Mouse (Mus musculus): ENCODE measurements at regions not wholly inside any gene's neighbourhood (a gene's known extent, or its start where the extent isn't known, plus 50 kb on each side); places are given as distances from the start of the nearest gene placed in this dataset.

DNA sequence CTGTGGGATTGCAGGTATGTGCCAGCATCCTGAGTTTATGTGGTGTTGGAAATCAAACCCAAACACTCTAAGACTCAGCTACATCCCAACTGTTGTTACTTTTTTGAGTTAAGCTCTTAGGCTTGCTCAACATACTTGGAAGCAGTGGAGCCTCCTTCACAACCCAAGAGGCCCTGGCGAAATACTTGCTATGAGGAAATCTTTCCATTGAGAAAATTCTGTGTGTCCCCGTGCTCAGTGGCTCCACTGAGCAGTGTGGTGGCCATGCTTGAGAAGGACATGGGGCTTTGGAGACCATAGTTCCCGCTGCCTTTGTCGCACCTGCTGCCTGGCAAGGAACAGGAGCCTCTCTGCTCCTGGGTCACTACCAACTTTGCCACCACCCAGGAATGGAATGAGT, 89.9 kb upstream of the Ccnd1 start:
- no peak overlapping the region for H3K4me3 ChIP-seq (replicated peaks)
- ATAC-seq: no peak
- H3K4me1 ChIP-seq (replicated peaks): peaks cover 22% of the 10 kb centered on the region
- no peak overlapping the region for H3K4me2 ChIP-seq (replicated peaks)
- H3K9ac ChIP-seq: no peak overlapping the region
- H3K9me3 ChIP-seq: no peaks in the 10 kb centered on the region
- 86% methylated on average over 4 of the region's 4 CpGs for WGBS
- H3K36me3 ChIP-seq: no peaks in the 10 kb centered on the region
- no peaks in the 10 kb centered on the region for H3K27me3 ChIP-seq (replicated peaks)
- no peak overlapping the region for H3K27ac ChIP-seq

DNA sequence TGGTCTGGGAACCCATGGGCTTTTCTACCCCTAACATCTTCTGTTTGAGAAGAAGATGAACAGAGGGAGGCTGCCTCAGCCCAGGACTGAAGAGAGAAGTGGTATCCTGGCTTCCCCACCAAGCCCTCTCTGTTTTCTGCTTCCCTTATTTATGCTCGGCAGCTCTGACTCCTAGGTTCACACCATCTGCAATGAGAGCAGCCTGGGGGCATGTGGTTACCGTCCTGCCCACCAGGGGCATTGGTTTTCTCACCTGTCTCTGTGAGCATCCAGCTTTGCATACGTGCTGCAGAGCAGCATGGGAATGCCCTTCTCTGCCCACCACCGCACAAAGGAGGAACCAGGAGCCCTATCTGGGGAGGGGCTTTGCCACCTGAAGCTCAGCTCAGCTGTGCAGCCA, 89.4 kb upstream of the Ccnd1 start:
- peaks cover 21% of the 10 kb centered on the region for H3K4me1 ChIP-seq (replicated peaks)
- H3K9me3 ChIP-seq: no peaks in the 10 kb centered on the region
- H3K4me3 ChIP-seq (replicated peaks): no peak overlapping the region
- no peak overlapping the region for H3K9ac ChIP-seq
- H3K36me3 ChIP-seq: no peaks in the 10 kb centered on the region
- H3K27me3 ChIP-seq (replicated peaks): no peaks in the 10 kb centered on the region
- no peak for ATAC-seq
- no peak overlapping the region for H3K4me2 ChIP-seq (replicated peaks)
- WGBS: 35% methylated on average over 4 of the region's 4 CpGs
- no peak overlapping the region for H3K27ac ChIP-seq

DNA sequence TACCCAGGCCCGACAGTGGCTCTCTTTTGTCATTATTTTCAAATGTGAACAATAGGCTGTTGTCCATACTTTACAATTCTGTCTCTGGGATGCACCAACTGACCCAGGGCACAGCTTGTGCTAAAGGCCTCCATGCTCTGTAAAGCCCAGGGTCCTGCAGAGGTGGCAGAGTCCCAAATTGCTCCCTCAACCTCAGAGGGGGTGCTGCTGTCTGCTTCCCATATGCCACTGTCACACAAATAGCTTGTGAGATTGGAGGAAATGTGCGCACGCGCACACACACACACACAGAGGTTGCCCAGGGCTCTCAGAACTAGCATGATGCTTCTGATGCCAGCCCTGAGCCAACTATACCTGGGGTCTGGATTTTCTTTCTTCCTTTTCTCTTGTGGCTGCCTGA, 87.3 kb upstream of the Ccnd1 start:
- 87% methylated on average over 4 of the region's 4 CpGs for WGBS
- Histone ChIP-seq H3K4me2 (replicated peaks) (no peak overlapping the region), H3K9me3 (no peaks in the 10 kb centered on the region), H3K4me1 (replicated peaks) (peaks cover 21% of the 10 kb centered on the region), H3K36me3 (no peaks in the 10 kb centered on the region), H3K27ac (no peak overlapping the region), H3K9ac (no peak overlapping the region), H3K4me3 (replicated peaks) (no peak overlapping the region), H3K27me3 (replicated peaks) (no peaks in the 10 kb centered on the region)
- no peak for ATAC-seq

DNA sequence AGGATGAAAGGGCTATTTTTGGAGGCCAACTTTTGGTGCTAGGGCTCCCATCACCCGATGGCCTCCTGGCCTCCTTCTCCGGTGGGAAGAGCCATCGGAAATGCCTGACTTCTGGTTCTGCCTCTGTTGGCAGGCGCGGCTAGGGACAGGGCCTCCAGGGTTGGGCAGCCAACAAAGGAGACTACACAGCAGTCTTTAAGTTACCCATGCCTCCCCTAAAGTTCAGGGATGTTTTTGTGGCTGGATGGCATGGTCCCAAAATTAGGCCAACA, 86.2 kb upstream of the Ccnd1 start:
- H3K36me3 ChIP-seq: no peaks in the 10 kb centered on the region
- no peaks in the 10 kb centered on the region for H3K27me3 ChIP-seq (replicated peaks)
- peak overlapping the region; percentile 28; the same call in 1 of the 2 replicates for H3K27ac ChIP-seq
- no peak for ATAC-seq
- no peak overlapping the region for H3K9ac ChIP-seq
- no peaks in the 10 kb centered on the region for H3K9me3 ChIP-seq
- H3K4me2 ChIP-seq (replicated peaks): no peak overlapping the region
- 84% methylated on average over 5 of the region's 5 CpGs for WGBS
- H3K4me1 ChIP-seq (replicated peaks): peaks cover 17% of the 10 kb centered on the region
- no peak overlapping the region for H3K4me3 ChIP-seq (replicated peaks)

DNA sequence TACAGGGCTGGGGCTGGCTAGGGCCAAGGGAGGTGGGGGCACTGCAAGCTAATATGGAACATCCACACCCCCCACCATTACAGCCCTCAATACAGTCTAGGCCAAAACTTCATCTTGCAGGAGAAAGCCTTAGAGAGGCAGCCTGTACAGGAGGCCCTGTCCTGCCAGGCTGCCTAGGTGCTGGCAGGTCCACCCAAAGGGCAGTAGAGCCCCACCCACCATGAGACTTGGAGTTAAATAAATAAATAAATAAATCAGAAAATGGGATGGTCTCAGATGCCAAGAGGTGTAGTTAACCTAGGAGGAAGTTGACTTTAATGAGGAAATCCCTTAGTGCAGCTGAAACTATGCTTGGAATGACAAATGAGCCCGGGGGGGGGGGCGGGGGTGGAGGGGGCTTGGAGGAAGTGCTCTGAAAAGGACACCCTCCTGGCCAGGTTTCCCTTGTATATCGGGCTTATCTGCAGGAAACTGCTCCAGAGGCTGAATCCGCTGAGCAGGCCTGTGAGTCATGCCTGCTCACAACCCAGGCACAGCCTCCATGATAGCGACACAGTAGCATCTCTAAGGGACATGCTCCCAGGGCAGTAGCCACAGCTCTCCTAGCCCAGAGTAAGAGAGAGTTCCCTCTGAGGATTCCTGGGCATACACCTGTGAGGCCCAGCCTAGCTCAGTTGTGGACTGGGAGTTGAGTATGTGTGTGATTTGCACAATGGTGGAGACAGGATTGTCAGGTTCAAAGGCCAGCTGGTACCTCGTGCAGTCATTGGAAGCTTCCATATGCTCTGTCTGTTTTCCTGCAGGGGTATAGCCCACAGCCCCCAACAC, 85.7 kb upstream of the Ccnd1 start:
- H3K9ac ChIP-seq: no peak overlapping the region

DNA sequence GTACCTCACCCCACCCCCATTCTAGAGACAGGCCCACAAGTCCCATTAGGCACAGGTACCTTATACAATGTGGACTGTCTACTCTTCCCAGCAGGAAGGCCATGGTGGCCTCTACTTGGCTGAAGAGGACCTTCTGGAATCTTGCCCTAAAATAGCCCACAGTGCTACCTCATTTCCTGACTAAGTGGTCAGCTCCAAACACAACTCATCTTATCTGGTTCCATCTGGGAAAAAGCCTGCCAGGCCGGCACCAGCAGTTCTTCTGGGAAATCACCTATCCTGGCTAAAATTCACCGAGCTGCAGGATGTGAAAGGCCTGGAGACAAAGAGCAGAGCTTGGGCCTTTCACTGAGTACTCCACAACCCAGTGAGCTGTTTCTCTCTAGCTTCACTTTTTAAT, 84.9 kb upstream of the Ccnd1 start:
- Histone ChIP-seq H3K4me3 (replicated peaks) (no peak overlapping the region), H3K36me3 (no peaks in the 10 kb centered on the region), H3K4me2 (replicated peaks) (no peak overlapping the region), H3K9ac (no peak overlapping the region), H3K4me1 (replicated peaks) (peaks cover 12% of the 10 kb centered on the region), H3K27me3 (replicated peaks) (no peaks in the 10 kb centered on the region), H3K27ac (no peak overlapping the region), H3K9me3 (no peaks in the 10 kb centered on the region)
- 74% methylated on average over 2 of the region's 2 CpGs for WGBS
- no peak for ATAC-seq

More for the DNA sequence above, 85.7 kb upstream of the Ccnd1 start:
- 19% methylated on average over 6 of the region's 6 CpGs for WGBS
- Histone ChIP-seq H3K27me3 (replicated peaks) (no peaks in the 10 kb centered on the region), H3K9me3 (no peaks in the 10 kb centered on the region), H3K4me3 (replicated peaks) (no peak overlapping the region), H3K36me3 (no peaks in the 10 kb centered on the region), H3K4me1 (replicated peaks) (peaks cover 13% of the 10 kb centered on the region), H3K4me2 (replicated peaks) (no peak overlapping the region), H3K27ac (peak overlapping the region; percentile 28; the same call in 1 of the 2 replicates)
- peak; percentile 76 for ATAC-seq

DNA sequence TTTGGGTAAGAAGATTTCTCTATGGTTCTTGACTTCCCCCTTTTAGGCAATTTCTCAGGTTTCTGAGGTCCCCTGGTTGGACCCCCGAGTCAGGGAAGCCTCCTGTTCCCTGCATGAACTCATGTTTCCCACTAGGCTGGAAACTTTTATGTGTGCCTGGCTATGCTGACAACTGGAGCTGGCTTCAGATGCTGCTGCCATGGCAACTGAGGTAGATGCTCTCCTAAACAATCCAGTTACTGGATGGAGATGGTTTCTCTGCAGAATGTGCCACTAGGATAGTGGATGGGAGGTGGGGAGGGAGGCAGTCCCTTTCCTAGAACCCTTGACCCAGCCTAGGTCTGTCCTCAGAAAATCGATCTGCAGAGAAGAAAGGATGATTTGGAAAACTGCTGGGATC, 79.4 kb upstream of the Ccnd1 start:
- WGBS: 61% methylated on average over 2 of the region's 2 CpGs

DNA sequence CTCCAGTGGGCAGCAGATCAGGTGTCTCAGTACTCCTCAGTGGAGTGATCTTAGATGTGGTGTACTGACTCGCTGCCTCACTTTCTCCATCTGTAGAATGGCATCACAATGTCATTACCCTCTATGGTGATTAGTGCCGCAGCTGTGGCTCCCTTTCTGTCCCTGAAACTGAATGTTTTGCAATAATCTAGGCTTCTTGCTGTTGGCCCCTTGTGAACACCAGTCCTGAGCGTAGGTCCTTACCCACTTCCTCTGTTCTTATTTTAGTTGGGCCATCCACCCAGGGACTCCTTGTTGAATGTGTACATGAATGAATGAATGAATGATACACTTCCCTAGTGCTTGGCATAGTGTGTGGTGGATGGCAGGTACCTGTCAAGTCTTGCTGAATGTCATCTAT, 78.4 kb upstream of the Ccnd1 start:
- no peak overlapping the region for H3K27ac ChIP-seq
- no peaks in the 10 kb centered on the region for H3K27me3 ChIP-seq (replicated peaks)
- no peaks in the 10 kb centered on the region for H3K9me3 ChIP-seq
- H3K4me3 ChIP-seq (replicated peaks): no peak overlapping the region
- H3K4me2 ChIP-seq (replicated peaks): no peak overlapping the region
- WGBS: 87% methylated on average over 3 of the region's 3 CpGs
- H3K9ac ChIP-seq: no peak overlapping the region
- no peaks in the 10 kb centered on the region for H3K4me1 ChIP-seq (replicated peaks)
- H3K36me3 ChIP-seq: no peaks in the 10 kb centered on the region
- ATAC-seq: no peak

More for the DNA sequence above, 79.4 kb upstream of the Ccnd1 start:
- no peak overlapping the region for H3K27ac ChIP-seq
- no peak overlapping the region for H3K4me2 ChIP-seq (replicated peaks)
- no peak overlapping the region for H3K4me3 ChIP-seq (replicated peaks)
- no peak overlapping the region for H3K9ac ChIP-seq
- ATAC-seq: no peak
- H3K36me3 ChIP-seq: no peaks in the 10 kb centered on the region
- H3K4me1 ChIP-seq (replicated peaks): no peaks in the 10 kb centered on the region
- no peaks in the 10 kb centered on the region for H3K9me3 ChIP-seq
- no peaks in the 10 kb centered on the region for H3K27me3 ChIP-seq (replicated peaks)

DNA sequence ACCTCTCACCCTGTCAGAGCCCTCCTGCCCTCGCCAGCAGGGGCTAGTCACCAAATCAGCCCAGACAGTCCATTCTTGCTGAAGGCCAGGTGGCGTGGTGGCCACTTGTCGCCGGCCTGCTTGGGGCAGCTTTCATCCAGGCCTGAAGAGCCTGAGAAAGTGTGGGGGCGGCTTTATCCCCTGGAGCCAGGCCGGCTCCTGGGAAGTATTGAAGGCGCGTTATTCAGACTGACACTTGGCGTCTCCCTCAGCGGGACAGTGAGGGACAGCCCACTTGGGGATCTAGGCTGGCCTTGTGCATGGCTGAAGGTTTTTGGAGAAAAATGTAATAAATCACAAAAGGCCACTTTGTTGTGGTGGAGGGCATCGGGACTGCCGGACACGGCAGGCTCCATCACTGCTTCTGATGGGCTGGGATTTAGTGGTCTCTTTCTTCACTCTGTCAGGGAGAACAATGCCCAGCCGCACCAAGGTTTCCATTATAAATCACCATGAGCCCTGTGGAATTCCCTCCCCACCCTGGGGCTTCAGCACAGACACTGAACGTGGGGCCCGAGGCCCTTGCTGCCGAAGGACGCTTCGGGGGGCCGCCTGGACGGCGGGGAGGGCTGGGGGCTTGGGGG, 75.8 kb upstream of the Ccnd1 start:
- 42% methylated on average over 22 of the region's 22 CpGs for WGBS
- no peak for ATAC-seq
- H3K9ac ChIP-seq: no peak overlapping the region

DNA sequence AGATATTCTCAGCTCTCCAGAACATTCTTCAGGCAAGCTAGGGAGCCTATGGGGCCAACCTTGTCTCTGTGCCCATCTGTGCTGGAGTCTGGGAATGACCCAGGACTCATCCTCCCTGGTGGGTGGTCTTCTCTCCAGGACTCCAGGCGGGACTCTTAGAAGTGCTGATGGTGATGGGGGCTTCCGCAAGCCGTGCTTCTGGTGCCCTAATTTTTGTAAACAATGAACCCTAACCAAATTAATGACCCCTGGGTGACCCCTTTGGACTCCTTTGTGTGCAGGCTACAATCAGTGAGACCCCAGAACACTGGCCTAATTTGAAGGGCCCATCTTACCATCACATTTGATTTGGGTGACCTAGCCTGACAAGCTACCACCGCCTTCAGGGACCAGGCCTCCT, 71.0 kb upstream of the Ccnd1 start:
- no peak overlapping the region for H3K27ac ChIP-seq
- 52% methylated on average over 4 of the region's 4 CpGs for WGBS
- ATAC-seq: no peak

More for the DNA sequence above, 75.8 kb upstream of the Ccnd1 start:
- Histone ChIP-seq H3K27ac (no peak overlapping the region), H3K4me2 (replicated peaks) (no peak overlapping the region), H3K4me3 (replicated peaks) (no peak overlapping the region), H3K9me3 (no peaks in the 10 kb centered on the region), H3K4me1 (replicated peaks) (no peaks in the 10 kb centered on the region), H3K27me3 (replicated peaks) (no peaks in the 10 kb centered on the region), H3K36me3 (no peaks in the 10 kb centered on the region)

DNA sequence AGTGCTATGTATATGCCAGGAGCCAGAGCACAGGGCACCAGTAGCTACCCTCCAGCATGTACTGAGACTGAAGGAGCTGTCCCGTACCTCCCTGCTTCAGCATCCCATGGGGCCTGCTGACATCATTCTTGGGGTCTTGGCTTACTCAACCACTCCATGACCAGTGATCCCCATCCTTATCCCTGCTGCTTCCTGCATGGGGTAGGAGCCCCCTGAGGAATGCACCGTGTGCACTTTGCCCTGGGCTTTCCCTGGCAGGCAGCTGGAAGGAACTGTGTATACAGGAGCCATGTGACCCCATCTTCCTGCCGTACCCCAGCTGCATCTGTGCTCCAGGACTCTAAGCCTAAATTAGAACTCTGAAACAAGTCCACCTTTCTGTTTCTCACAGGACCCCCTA, 70.3 kb upstream of the Ccnd1 start:
- Histone ChIP-seq H3K4me1 (replicated peaks) (no peaks in the 10 kb centered on the region; the same call in 1 of the 2 replicates), H3K4me2 (replicated peaks) (no peak overlapping the region), H3K9me3 (no peaks in the 10 kb centered on the region), H3K9ac (no peak overlapping the region), H3K4me3 (replicated peaks) (no peak overlapping the region), H3K36me3 (no peaks in the 10 kb centered on the region), H3K27me3 (replicated peaks) (no peaks in the 10 kb centered on the region), H3K27ac (no peak overlapping the region)
- ATAC-seq: peak; percentile 68
- WGBS: 39% methylated on average over 3 of the region's 3 CpGs

More for the DNA sequence above, 71.0 kb upstream of the Ccnd1 start:
- Histone ChIP-seq H3K27me3 (replicated peaks) (no peaks in the 10 kb centered on the region), H3K4me1 (replicated peaks) (no peaks in the 10 kb centered on the region; the same call in 1 of the 2 replicates), H3K9me3 (no peaks in the 10 kb centered on the region), H3K36me3 (no peaks in the 10 kb centered on the region), H3K4me3 (replicated peaks) (no peak overlapping the region), H3K4me2 (replicated peaks) (no peak overlapping the region), H3K9ac (no peak overlapping the region)

DNA sequence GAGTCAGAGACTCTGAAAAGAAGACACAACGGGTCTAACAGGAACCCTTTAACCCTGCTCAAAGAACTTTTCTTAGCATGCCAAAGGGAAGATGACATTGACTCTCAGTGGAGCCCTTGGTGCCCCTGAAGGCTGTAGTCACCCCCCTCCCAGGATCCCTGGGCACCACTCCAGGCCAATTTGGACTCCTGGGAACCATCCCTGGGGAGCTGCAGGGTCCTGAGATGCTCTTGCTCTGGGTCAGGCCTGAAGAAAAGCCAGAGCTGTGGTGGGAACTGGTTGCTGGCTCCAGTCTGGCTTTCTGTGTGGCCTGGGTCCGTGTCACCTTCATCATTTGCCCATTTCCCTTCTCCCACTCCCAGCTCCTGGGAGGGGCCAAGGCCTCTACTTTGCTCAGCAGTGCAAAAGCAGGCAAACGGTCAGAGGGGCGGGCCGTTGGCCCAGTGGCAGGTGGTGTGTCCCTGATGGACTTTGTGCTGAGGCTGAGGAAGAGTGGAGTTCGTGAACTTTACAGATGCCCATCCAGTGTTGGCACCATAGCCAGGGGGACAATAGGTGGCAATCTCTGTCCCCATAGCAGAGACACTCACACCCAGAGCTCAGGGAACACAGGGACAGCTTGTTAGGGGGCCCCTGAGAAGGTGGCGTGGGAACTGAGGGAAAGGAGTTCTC, 69.1 kb upstream of the Ccnd1 start:
- 47% methylated on average over 7 of the region's 7 CpGs for WGBS
- no peaks in the 10 kb centered on the region for H3K27me3 ChIP-seq (replicated peaks)
- 0 out of 2 replicates have a peak, but pooled peaks have one; percentile 51 for ATAC-seq
- no peaks in the 10 kb centered on the region; the same call in 1 of the 2 replicates for H3K4me1 ChIP-seq (replicated peaks)
- no peak overlapping the region for H3K9ac ChIP-seq
- no peaks in the 10 kb centered on the region for H3K9me3 ChIP-seq
- H3K4me2 ChIP-seq (replicated peaks): no peak overlapping the region
- H3K27ac ChIP-seq: no peak overlapping the region
- no peak overlapping the region for H3K4me3 ChIP-seq (replicated peaks)
- H3K36me3 ChIP-seq: no peaks in the 10 kb centered on the region

All from intestine, embryonic 15.5 days (tissue).